Mouse (Mus musculus) right cerebral cortex, adult 18-20 months (tissue): ENCODE measurements around the gene Canx.
"Not testable (repeated sequence)": the region's sequence is repeated elsewhere in the genome, so short reads cannot be mapped to it uniquely, and the experiment has no call there.

ENCODE experiments used
- DNase-seq: peaks from one replicate; pipeline ENCODE4 v3.0.0; 2022; ENCODE audit warnings: mixed read lengths

Canx gene

DNA sequence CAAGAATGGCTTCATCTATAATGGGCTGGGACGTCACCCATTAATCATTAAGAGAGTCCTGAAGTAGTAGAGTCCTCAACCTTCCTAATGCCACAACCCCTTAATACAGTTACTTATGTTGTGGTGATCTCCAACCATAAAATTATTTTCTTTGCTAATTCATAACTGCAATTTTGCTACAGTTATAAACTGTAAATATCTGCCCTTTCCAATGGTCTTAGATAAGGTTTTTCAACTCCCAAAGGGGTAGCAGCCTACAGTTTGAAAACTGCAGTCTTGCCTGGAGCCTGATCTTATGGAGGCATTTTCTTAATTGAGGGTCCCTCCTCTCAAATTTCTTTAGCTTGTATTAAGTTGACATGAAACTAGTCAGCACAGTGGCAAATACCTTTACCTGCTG, 3.9 kb upstream of the Canx start:
- no peak for DNase-seq

DNA sequence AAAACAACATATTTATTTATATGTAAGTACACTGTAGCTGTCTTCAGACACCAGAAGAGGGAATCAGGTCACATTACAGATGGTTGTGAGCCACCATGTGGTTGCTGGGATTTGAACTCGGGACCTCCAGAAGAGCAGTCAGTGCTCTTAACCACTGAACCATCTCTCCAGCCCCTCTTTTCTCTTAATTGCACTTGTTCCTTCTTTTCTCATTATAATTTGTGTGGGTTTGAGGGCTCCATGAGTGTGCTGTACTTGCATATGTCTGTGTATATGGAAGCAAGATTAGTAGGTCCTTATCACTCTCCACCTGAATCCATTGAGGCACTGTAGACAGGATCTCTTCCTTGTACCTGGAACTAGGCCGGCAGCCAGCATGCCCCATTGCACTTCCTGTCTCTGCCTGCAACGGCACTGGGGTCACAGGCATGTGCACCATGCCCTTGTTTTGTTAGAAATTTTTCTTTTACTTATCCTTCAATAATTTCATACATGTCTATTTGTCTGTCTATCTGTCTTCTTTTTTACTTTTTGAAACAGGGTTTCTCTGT, 2.7 kb upstream of the Canx start:
- DNase-seq: no peak

DNA sequence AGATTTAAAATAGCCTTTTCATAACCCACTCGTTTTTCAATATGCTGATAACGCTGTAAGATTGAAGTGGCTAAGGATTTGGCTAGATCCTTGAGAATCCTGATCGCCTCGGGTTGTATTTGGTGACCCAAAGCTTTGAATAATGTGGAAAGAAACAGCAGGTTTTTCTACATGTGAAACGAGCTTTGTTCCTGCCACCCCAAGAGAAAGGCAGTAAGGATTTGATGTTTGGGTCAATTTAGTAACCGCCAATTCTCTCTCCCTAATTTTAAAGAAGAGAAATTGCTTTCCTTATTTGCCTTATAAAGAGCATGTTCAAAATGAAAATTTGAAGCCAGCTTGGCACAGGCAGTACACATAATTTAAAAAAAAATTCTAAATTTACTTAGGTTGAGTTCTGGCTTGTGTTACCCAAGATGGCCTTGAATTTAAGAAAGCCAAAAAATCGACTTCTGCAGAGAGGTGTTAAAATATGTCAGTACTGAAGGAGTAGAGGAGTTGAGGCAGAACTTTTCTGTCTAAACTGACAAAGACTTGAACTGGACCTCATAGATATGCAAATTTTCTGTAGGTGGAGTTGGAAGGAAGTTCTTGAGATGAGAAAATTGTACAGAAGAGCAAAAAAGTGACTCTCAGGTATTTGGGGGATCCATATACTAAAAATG, 961 bp upstream of the Canx start:
- DNase-seq: peak; percentile 15

DNA sequence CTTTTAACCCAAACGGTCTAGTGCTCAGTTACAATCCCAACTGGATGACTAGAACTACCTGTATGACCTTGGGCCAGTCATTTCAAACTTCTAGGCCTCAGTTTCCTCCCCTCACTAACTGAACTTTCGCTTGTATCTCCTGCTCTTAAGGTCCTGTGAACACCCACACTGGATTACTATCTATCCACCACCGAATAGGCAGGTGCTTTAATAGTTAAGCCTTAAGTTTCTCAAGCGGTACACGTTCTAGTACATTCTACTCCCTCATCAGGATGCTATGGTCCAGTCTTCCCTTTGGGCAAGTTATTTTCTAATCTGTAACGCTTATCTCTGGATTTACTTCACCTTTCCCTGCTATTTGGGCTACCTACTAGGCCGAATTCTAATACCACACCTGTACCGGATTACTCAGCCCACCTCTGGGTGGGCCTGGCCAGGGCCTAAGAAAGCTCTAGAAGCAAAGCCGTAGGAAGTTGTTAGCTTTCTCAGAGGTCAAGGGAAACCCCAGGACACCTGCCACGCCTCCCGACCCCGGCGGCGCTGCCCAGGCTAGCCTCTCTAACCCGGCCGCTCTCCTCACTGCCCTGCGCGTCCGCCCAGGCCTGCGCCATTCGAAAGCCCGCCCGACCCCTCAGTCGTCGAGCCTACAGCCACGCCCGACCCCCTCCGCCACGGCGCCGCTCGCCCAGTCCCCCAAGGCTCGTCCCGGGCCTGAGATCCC, 562 bp downstream of the Canx start:
- DNase-seq: no peak

DNA sequence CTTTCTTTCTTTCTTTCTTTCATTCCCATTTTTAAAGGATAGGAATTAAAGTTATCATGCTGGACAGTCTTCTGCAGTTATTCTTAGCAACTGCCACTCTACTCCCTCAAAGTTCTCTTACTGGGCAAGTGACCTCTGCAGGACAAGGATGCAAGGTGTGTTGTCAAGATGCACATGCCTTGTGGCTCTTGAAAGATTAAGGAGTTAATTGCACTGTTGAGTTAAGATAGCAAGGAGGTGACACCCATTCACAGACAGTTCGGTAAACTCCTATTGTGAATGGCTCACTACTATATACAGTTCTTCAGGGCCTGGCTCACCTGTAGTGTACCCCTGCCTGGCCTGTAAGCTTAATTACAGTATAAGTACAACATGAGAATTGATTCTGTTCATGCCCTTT, 1.6 kb downstream of the Canx start:
- DNase-seq: no peak

DNA sequence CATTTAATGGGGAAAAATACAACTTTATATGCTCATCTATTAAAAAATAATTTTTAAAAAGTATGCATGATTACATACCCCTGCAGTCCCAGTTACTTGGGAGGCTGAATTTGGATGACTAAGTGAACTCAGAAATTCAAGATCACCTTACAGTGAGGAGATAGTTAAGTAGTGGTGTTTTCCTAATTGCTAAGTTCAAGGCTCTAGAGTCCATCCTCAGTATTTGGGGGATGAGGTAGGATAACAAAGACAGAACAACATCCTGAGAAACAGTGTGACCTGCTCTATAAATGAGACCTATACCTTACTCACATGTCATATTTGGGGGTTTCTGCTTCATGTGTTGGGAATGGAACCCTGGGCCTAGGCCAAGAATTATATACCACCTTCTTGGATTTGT, 3.1 kb downstream of the Canx start:
- no peak for DNase-seq

DNA sequence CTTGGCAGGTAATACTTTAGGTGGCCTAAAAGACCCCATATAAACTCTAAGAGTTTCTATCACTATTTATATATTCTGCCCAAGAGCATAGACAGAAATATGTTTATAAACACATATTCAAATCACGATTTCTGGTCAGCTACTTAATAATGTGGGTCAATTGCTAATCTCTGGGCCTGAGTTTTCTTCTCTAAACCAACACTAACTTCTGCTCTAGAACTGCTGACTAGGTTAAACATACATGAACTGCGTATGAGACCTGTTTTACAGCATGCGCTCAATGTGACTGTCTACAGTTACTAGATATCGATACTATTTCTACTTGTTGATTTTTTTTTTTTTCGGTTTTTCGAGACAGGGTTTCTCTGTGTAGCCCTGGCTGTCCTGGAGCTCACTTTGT, 4.2 kb downstream of the Canx start:
- no peak for DNase-seq

DNA sequence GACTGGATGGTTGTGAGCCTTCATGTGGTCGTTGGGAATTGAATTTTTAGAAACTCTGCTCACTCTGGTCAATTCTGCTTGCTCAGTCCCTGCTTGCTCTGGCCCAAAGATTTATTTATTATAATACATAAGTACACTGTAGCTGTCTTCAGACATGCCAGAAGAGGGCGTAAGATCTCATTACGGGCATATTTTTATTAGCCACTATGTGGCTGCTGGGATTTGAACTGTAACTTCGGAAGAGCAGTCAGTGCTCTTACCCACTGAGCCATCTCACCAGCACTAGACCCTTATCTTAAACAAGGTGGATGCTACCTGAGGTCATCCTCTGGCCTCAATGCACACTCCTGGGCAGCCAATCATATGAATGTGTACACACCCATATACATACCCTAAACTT, 6.1 kb downstream of the Canx start:
- not testable (repeated sequence) for DNase-seq

DNA sequence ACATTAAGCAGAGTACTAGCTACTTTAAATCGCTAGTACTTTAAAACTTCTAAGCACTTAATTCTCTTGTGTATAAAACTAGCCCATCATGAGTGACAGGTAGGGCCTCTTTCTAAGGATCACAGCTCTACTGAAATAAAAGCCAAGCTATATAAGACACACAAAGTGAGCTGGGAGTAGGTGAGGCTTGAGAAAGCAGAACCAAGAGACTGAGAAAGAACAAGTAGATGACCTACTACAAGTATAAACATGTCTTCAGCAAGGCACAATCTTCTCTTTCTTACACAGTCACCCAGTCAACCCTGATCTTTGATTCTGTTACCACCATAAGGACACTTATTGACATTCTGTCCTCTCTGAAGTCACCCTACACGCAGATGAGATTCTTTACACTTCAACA, 12.7 kb downstream of the Canx start:
- no peak for DNase-seq

DNA sequence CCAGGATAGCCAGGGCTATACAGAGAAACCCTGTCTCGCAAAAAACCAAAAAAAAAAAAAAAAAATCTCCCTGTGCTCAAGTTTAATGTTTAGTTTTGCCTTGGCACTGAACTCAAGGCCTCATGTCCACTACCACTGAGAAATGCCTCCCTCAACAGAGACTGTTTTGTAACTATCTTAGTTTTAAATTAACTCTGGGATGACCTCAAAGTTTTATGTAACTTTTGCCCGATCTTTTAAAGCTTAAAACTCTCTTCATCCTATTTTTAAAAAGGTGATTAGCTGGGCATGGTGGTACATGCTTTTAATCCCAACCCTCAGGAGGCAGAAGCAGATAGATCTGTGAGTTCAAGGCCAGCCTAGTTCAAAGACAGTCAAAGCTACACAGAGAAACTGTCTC, 22.1 kb downstream of the Canx start:
- DNase-seq: no peak

DNA sequence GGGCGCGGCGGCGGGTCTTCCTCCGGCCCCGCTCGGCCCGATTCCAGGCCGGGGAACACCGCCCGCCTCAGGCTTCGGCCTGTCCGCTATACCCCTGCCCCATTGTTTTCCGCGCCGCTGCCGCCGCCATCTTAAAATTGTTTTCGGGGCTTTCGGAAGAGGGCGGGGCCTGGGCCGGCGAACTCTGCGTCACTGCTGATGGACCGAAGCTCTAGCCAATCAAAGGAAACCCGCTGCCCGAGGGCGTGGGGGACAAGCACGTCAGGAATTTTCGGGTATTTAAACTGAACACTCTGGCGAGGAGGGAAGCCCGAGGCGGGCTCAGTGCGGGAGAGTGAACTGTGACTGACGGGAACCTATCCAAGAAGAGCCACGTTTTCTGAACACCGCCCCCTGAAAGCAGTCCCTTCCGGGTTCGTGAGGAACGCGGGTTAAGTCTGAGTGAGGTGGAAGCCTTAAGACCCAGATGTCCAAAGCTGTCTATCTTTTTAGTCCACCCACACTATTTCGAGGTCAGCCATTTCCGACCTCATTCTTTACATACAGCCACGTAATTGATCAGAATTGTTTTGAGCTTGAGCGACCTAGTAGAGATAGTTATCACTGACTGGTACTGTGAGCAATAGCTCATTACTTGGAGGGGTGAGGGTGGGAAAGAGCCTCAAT, 33.1 kb downstream of the Canx start, which contains the start of gene Maml1:
Gene Maml1, minus strand, starts transcription at position 122 of the 666 bp plus-strand sequence.
- DNase-seq: peak; percentile 98

DNA sequence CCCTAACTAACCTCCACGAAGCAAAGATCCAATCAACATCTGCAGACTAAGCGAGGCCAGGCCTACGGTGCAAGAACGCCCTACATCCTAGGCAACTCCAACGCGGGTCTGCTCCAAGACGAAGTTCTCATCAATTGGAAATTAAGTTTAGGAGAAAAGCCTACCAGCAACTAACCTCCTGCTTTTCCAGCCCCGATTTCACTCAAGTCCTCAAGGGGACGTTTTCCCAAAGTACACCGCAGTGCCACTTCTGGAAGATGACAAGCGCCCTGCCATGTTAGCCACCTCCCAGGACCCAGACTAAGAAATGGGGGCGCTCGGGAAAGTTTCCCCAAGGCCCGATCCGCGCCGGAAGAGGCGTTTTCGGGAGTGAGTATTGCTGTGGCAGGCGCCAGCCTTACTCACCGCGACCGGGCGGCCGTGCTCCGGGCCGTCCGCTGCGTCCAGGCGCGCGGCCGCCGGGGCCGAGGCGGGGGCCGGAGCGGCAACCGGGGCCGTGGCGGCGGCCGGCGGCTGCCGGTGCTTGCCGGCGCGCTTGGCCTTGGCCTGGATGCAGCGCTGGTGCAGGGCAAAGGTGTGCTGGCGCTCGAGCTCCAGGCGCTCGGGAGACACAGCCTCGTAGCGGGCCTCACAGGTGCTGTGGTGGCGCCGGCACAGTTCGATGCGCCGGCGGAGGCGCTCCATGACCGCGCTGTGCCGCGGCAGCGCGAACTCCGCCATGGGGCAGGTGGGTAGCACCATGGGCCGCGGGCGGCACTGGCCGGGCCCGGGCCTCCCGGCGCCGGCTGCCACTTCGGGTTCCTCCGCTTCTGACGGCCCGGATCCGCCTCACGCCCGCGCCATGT, 33.9 kb downstream of the Canx start:
- peak; percentile 45 for DNase-seq

DNA sequence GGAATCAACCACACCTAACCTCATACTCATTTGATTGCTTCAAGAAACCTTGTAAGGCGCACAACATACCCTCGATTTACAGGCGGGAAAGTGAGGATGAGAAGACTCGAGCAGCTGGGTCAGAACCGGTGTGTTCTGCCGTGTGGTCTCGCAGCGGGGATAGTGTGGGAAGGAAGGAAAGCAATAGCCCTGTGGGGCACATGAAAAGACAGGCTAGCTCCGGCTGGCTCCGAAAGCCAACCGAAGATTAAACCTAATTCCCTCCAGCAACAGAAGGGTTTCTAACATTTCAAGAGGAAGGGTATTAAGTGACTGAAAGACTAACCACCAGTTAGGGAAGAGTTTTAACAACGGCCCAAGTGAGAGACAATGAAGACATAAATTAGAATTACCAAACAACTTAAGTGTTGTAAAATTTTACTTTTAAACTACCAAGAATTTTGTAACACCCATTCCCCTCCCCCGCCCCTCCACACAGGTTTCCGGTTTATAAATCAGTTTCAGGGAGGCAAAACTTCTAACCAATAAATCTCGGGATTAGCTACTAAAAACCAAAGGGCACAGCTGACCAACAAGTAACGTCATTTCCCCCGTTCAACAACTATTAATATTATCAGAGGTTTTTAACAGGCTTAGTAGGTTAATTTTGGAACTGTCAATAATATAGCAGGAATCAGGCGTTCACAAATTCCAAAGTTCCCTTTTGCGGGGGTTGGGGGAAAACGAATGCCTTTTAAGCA, 34.8 kb downstream of the Canx start:
- DNase-seq: no peak

DNA sequence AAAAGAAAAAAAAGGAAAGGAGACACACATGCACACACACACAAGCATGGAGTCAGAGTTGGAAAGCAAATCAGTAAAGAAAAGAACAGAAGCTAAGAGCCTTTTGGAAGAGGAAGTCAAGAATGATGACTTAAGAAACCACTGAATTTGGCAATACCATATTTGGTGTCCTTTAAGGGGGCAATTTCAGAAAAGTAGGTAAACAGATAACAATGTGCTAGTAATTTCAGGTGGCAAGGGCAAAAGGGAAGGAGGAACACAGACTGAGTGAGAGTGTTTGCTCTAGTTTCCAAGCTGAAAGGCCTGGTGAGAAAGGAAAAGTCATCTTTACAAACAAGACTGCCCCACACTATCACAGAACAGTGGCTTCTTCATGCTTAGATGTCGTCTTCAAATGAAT, 39.0 kb downstream of the Canx start:
- no peak for DNase-seq

DNA sequence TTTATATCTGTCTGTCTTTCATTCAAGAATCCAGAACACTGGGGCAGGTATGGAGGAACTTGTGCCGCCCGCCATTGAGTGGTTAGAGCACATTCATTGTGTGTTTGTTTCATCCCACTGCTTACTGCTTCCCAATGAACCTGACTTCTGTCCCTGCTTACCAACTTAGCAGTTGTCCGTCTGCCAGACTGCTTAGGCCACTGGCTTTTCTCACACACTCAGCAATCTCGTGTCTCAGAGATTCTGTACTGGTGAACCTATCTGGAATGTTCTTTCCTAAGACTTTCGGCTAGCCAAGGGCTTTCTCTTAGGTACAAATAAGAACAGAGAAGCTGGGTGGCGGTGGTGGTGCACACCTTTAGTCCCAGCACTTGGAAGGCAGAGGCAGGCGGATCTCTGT, 39.8 kb downstream of the Canx start:
- DNase-seq: no peak

DNA sequence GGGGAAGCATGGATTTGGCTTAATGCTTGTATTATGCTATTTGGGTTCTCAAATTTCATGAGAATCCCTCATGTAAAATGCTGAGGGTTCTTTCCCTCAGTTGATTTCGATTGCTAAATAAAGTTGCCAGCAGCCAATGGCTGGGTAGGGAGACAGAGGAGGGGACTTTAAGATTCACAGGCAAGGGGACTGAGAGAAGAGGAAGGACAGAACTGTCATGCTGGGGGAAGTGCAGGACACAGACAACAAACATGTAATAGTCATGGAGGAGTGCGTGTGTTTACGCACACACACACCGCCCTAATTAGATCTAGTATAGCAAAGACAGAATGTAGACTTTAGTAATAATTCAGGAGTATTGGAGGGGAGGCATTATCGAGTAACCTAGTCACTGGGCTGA, 40.2 kb downstream of the Canx start:
- DNase-seq: no peak

DNA sequence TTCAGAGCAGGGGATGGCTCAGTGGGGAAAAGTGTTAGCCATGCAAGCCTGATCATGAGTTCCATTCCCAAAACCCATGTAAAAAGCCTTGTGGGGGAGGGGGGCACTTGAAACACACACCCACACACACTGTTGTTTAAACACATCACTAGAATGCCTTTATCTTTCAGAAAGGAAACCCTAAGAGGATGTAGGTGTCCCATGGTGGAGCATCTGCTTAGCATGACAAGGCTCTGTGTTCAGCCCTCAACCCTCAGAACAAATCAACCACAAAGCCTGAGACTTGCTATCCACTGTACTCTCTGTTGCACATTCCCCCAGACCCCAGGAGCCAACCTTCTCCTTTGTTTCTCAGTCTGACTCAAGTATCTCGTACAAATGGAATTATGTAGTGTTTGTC, 45.4 kb downstream of the Canx start:
- no peak for DNase-seq

DNA sequence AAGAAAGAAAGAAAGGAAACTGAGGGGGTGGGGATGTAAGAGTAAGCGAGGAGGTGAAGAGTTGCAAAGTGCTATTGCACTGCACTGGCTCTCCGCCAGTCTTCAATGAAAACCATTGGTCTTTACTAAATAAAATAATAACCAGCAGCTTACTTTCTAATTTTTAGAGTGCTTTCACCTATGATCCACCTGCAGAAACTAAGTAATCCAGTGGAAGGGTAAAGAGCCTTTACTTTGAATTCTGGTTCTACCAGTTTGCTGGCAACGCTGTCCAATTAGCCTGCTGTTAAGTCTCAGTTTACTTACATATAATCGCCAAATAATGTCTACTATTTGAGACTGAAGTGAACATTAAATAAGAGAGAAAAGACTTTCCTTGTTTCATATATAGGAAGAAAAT, 46.5 kb downstream of the Canx start:
- DNase-seq: no peak

DNA sequence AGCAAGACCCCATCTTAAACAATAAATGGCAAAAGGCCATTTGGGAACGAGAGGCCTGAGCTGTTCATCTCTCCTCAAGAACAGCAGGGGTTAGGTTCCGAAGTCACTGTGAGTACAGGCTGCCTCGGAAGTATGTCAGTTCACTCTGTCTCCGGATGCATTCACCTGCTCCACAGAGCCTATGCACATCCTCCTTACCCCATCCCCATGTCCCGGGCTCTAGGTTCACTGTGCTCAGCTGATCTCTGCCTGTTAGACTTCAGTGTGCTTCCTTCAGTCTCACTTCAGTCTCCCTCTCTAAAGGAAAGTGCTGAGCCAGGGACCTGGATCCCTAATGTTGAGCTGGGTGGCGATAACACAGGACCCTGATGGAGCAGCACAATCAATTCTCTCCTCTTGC, 47.8 kb downstream of the Canx start:
- no peak for DNase-seq

DNA sequence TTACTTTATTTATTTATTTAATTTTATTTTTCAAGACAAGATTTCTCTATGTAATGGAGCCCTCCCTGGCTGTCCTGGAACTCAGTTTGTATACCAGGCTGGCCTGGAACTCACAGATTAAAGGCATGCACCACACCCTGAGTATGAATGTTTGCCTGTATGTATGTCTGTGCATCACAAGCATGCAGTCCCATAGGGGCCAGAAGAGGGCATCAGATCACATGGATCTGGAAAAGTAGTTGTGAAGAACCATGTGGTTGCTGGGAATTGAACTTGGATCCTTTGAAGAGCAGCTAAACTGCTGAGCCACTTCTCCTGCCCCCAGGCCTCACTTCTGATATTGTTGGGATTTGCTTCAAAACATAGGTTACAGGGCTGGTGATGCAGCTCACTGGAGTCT, 48.4 kb downstream of the Canx start:
- DNase-seq: no peak

DNA sequence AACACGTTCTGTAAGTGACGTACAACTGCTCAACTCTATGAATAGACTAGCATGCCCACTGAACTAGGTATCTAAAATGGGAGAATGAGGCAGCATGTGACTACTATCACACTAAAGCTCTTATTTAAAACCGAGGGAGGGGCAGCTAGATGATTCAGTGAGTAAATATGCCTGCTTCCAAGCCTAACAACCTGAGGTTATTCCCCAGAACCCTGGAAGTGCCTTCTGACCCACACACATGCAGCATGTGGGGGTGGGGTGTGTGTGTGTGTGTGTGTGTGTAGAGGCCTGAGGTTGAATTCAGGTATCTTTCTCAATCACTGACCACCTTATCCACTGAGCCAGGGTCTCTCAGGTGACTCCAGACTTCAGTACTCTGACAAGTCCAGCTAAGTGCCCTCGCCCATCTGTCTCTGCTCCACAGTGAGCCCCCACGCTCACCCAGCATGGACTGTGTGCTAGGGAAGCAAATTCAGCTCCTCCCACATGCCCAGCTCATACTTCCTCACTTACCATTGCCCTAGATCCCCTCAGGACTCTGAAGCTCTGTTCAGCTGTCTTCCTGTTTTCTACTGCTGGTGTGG, 49.8 kb downstream of the Canx start:
- peak; percentile 44 for DNase-seq

DNA sequence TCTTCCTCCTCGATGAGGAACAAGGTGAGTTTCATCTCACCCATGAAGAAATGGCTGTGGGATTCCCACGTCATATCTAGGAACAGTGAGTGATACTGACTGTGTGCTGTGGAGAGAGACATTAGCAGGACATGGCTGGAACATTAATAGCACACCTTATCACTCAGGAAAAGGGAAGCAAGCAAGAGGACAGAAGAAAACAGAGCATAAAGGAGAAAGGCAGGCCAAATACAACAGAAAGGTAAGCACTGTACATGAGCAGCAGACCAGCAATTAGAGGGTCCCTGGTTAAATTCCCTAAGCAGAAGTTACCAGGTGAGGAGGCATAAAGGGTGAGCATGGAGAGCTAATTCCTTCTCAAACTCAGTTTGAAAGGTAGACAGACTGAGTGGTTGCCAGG, 50.4 kb downstream of the Canx start:
- DNase-seq: no peak
